Mouse (Mus musculus) C2C12 (cell line): ENCODE measurements around the gene 3110040M04Rik. TPM values are rescaled to one million over a fixed set of nuclear protein-coding genes. Genes with fewer than 3 reads are reported as not detected.

Experiments
- H3K27me3 ChIP-seq: one replicate; pipeline ENCODE4 v1.6.1; 2011; ENCODE audit not compliant: control insufficient read depth, insufficient read depth, insufficient read length
- H3K36me3 ChIP-seq: one replicate; pipeline ENCODE4 v1.6.1; 2011; ENCODE audit not compliant: control insufficient read depth, insufficient read depth
- H3K4me3 ChIP-seq: one replicate; pipeline ENCODE4 v1.5.1; 2011; ENCODE audit warnings: mild to moderate bottlenecking, control low read depth; ENCODE audit not compliant: poor library complexity, insufficient read depth, severe bottlenecking
- H3K79me2 ChIP-seq: one replicate; pipeline ENCODE4 v1.6.1; 2011; ENCODE audit not compliant: control insufficient read depth, insufficient read depth
- H3K79me3 ChIP-seq: one replicate; pipeline ENCODE4 v1.6.1; 2011; ENCODE audit warnings: low read depth, control low read depth
- H3ac ChIP-seq: one replicate; pipeline ENCODE3; 2011; ENCODE audit warnings: low read depth; ENCODE audit not compliant: control insufficient read depth, insufficient read length
- CEBPB ChIP-seq: IDR thresholded peaks from one replicate; pipeline ENCODE4 v1.6.1; 2011; ENCODE audit warnings: low read depth, mild to moderate bottlenecking, control low read depth, moderate library complexity
- CTCF ChIP-seq: IDR thresholded peaks from one replicate; pipeline ENCODE4 v1.5.1; 2011; ENCODE audit not compliant: control insufficient read depth, insufficient read depth, insufficient read length
- FOSL1 ChIP-seq: IDR thresholded peaks from one replicate; pipeline ENCODE4 v1.8.0; 2011; ENCODE audit warnings: mild to moderate bottlenecking, low read length; ENCODE audit not compliant: poor library complexity, insufficient read depth, severe bottlenecking
- MAX ChIP-seq: IDR thresholded peaks from one replicate; pipeline ENCODE4 v1.6.1; 2011; ENCODE audit warnings: mild to moderate bottlenecking, control low read depth
- MYOD1 ChIP-seq: IDR thresholded peaks from one replicate; pipeline ENCODE4 v1.6.1; 2011; ENCODE audit warnings: low read depth; ENCODE audit not compliant: control insufficient read depth, insufficient read length
- MYOG ChIP-seq: IDR thresholded peaks from one replicate; pipeline ENCODE4 v1.6.1; 2011; ENCODE audit not compliant: control insufficient read depth, insufficient read length; ENCODE audit errors: extremely low read depth
- USF1 ChIP-seq: IDR thresholded peaks from one replicate; pipeline ENCODE4 v1.6.1; 2011; ENCODE audit warnings: low read depth, mild to moderate bottlenecking, control low read depth, moderate library complexity
- polyA plus RNA-seq: library from polyadenylated mRNA; unstranded; fragments of >200 nt; fragmentation: generic; extraction: Trizol; gene quantifications from one replicate; pipeline ENCODE4 v1.2.1, GENCODE M21; 2012; ENCODE audit warnings: missing spikeins

Gene 3110040M04Rik
- polyA plus RNA-seq, 1 experiment, result not detected

DNA sequence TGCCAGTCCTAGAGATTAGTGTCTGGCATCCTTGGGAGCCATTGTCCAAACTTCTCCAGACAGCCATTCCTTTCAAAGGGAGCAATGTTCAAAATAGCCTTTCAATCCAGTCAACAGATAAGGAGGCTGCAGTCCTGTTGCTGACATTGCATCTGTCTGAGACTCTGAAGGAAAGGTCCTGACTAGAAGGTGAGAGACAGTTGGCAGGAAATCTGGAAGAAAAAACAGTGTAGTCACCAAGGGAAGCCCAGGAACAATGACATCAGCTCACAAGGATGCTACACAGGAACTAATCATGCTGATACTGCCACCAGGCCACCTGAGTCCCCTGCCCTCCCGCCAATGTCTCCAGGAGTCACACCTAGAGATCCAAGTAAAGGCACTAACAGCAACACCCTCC lies 19.5 kb downstream of the 3110040M04Rik start:
- TF ChIP-seq CTCF, result no peak
- no peak for TF ChIP-seq FOSL1
- no peak for TF ChIP-seq MYOD1
- TF ChIP-seq CEBPB, result no peak
- TF ChIP-seq MAX, result no peak
- no peak for TF ChIP-seq USF1
- TF ChIP-seq MYOG, result no peak
- H3K4me3 ChIP-seq, result no peak overlapping the region
- H3ac ChIP-seq, result no peak overlapping the region
- H3K36me3 ChIP-seq, result no peaks in the 10 kb centered on the region
- no peaks in the 10 kb centered on the region for H3K27me3 ChIP-seq
- H3K79me2 ChIP-seq, result no peaks in the 10 kb centered on the region
- no peaks in the 10 kb centered on the region for H3K79me3 ChIP-seq

GRCm38 (mm10) chr1:151224536-151224935 lies 20.6 kb downstream of the 3110040M04Rik start:
- no peaks in the 10 kb centered on the region for H3K36me3 ChIP-seq
- H3K4me3 ChIP-seq, result no peak overlapping the region
- H3K79me3 ChIP-seq, result no peaks in the 10 kb centered on the region
- H3K79me2 ChIP-seq, result no peaks in the 10 kb centered on the region
- TF ChIP-seq CTCF (no peak), MYOG (no peak), FOSL1 (no peak), USF1 (no peak)
- no peaks in the 10 kb centered on the region for H3K27me3 ChIP-seq
- no peak overlapping the region for H3ac ChIP-seq

GRCm38 (mm10) chr1:151227506-151227905 lies 23.6 kb downstream of the 3110040M04Rik start:
- Histone ChIP-seq H3K36me3 (no peaks in the 10 kb centered on the region), H3ac (no peak overlapping the region), H3K79me3 (no peaks in the 10 kb centered on the region), H3K79me2 (no peaks in the 10 kb centered on the region), H3K27me3 (no peaks in the 10 kb centered on the region), H3K4me3 (no peak overlapping the region)
- TF ChIP-seq MYOG, result no peak
- TF ChIP-seq FOSL1, result peak; percentile 41
- no peak for TF ChIP-seq CEBPB

- H3ac ChIP-seq, result no peak overlapping the region
- no peaks in the 10 kb centered on the region for H3K79me3 ChIP-seq
- no peak for TF ChIP-seq MAX
- TF ChIP-seq USF1, result no peak
- peak; percentile 60 for TF ChIP-seq MYOD1
- TF ChIP-seq CTCF, result no peak
- no peak for TF ChIP-seq MYOG
- TF ChIP-seq CEBPB, result peak; percentile 85
- peak; percentile 46 for TF ChIP-seq FOSL1
- no peak overlapping the region for H3K4me3 ChIP-seq
- no peaks in the 10 kb centered on the region for H3K79me2 ChIP-seq
- H3K27me3 ChIP-seq, result no peaks in the 10 kb centered on the region
- H3K36me3 ChIP-seq, result no peaks in the 10 kb centered on the region
Measured at GRCm38 (mm10) chr1:151228320-151228989, 24.5 kb downstream of the 3110040M04Rik start.

- Histone ChIP-seq H3ac (no peak overlapping the region), H3K36me3 (no peaks in the 10 kb centered on the region), H3K79me3 (no peaks in the 10 kb centered on the region), H3K4me3 (no peak overlapping the region), H3K79me2 (no peaks in the 10 kb centered on the region), H3K27me3 (no peaks in the 10 kb centered on the region)
- no peak for TF ChIP-seq CEBPB
- no peak for TF ChIP-seq FOSL1
- no peak for TF ChIP-seq MYOG
- TF ChIP-seq MAX, result no peak
- TF ChIP-seq MYOD1, result no peak
- no peak for TF ChIP-seq CTCF
- TF ChIP-seq USF1, result no peak
Measured at GRCm38 (mm10) chr1:151232346-151232745, 28.4 kb downstream of the 3110040M04Rik start.

GRCm38 (mm10) chr1:151233756-151234155 lies 29.8 kb downstream of the 3110040M04Rik start:
- Histone ChIP-seq H3K36me3 (no peaks in the 10 kb centered on the region), H3ac (no peak overlapping the region), H3K27me3 (no peaks in the 10 kb centered on the region), H3K79me3 (no peaks in the 10 kb centered on the region), H3K4me3 (no peak overlapping the region), H3K79me2 (no peaks in the 10 kb centered on the region)
- TF ChIP-seq MAX (no peak), USF1 (no peak), CTCF (no peak), MYOD1 (no peak), MYOG (no peak), CEBPB (no peak), FOSL1 (no peak)
